Mouse (Mus musculus) T-cell, adult 2 months (primary cell): ENCODE data around the gene Slc39a8.

Experiments used
- DNase-seq: peaks from one replicate; pipeline ENCODE4 v3.0.0; 2022; ENCODE audit warnings: low spot score

Slc39a8 gene

DNA sequence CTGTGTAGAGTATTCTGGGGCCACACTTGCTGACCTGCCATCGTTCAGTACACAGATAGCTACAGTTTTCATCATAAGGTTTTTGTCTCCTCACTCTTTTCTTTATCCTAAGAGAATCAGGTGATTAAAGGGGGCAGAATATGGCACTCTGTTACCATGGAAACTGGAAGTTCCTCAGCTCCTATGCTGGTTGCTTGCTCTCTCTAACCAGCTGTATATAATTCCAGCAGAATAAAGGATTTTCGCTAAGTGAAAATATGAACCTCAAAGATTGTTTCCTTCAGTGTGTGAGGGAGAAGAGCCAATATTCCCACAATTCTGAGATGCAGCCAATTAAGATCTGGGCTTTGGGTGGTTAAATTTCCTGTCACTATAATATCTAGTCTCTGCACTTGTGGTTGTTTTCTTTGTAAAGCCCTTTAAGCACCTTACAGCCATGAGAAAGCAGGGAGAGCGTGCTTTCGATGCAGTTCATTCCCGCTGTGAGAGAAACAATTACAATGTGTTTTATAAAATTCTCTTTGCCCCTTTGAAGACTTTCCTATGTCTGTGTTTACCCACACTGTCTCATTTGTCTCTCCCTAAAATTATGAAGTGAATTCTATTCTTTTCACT, 93.6 kb downstream of the Slc39a8 start:
- no peak for DNase-seq

- DNase-seq: no peak
These were observed 94.2 kb downstream of the Slc39a8 start for GRCm38 (mm10) chr3:135919305-135919704.

- no peak for DNase-seq
These were observed 101.7 kb downstream of the Slc39a8 start for GRCm38 (mm10) chr3:135926729-135927128.

- no peak for DNase-seq
These were observed 103.1 kb downstream of the Slc39a8 start for GRCm38 (mm10) chr3:135928184-135928583.

DNA sequence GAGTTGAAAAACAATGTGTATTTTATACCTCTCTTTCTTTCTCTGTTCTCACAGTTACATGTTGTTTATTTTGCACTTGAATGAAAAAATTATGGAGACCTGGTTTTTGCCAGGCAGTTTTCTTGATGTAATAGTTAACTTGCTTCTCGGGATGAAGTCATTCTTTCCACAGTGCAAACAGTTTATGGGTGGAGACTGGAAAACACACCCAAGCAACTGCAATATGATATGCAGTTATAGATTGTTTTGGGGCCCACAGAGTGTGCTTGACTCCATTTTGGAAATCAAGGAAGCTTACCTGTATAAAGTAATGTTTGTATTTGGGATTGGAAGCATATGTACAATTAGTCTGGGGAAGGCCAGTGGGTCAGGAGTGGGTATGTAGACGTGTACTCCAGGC, 112.4 kb downstream of the Slc39a8 start:
- DNase-seq: no peak
